ENCODE assay signal across 27 mouse cellular contexts in the genomic region with DNA sequence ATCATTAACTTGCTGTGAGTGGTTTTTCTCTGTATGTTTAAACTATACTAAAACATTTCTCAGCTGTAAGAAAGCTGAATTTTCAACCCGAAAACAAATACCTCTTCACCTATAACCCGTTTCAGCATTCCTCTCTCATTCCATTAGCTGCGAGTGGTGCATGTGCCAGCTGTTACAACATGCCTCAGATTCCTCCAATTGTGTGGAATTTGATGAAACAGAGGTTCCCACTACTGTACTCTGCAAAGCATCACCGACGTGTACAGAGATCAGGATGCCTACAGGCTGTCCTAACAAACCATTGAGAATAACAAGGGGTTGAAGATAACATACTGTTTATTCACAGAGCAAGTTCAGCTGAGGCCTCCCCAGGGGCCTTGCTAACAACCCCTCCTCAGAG. TPM values are rescaled to one million over a fixed set of nuclear protein-coding genes. Genes with fewer than 3 reads are reported as not detected.
DNase-seq lines count a peak whose midpoint lies in the region; ATAC-seq lines count a peak whose summit lies in the region.
"Had no signal": no experiment of that assay in that cellular context is flagged by ENCODE, and none has a peak within 500 bp of the region (broad histone marks: within the 10 kb centered on the region; RNA-seq: fewer than 3 reads in every experiment).

No protein-coding gene starts in this region.

- H3K27me3 ChIP-seq in limb, embryonic 13.5 days: no peaks in the 10 kb centered on the region
- H3K27me3 ChIP-seq in limb, embryonic 10.5 days (ENCODE audit: low read depth, poor library complexity, severe bottlenecking): no peaks in the 10 kb centered on the region
- no peaks in the 10 kb centered on the region for H3K27me3 ChIP-seq in neural tube, embryonic 15.5 days (replicated peaks)
- H3K27me3 ChIP-seq: heart, embryonic 13.5 days; hindbrain, embryonic 13.5 days; stomach, embryonic 15.5 days had no signal

- H3K4me1 ChIP-seq in limb, embryonic 13.5 days: no peaks in the 10 kb centered on the region
- H3K4me1 ChIP-seq in limb, embryonic 10.5 days: peaks cover 7% of the 10 kb centered on the region
- no peaks in the 10 kb centered on the region for H3K4me1 ChIP-seq in neural tube, embryonic 15.5 days
- H3K4me1 ChIP-seq: hindbrain, embryonic 13.5 days; stomach, embryonic 15.5 days had no signal

- no peak for DNase-seq in limb, embryonic 10.5 days (ENCODE audit: low spot score)
- peak; percentile 15 for DNase-seq in neural tube, embryonic 10.5 days (ENCODE audit: extremely low spot score, low spot score)
- peak; percentile 1 for DNase-seq in embryo, embryonic 11.5 days (ENCODE audit: low read depth, low spot score)
- peak; percentile 44 for DNase-seq in yolk sac, embryonic 10.5 days (ENCODE audit: low spot score)
- no peak for DNase-seq in cerebellum, adult 9-10 months
- DNase-seq: adrenal gland, postnatal 36 days; cerebellum, adult 9-11 months; forebrain, postnatal 0 days; gastrocnemius, postnatal 36 days; heart, adult 2 months; heart, postnatal 14 days; kidney, adult 2 months; kidney, postnatal 10 days; lung, postnatal 36 days; right cerebral cortex, adult 18-20 months; right cerebral cortex, postnatal 4 days had no signal

- H3K27ac ChIP-seq in limb, embryonic 13.5 days: no peak overlapping the region
- H3K27ac ChIP-seq in limb, embryonic 10.5 days: no peak overlapping the region
- no peak overlapping the region for H3K27ac ChIP-seq in neural tube, embryonic 15.5 days (replicated peaks)
- H3K27ac ChIP-seq: forebrain, embryonic 10.5 days; heart, adult 2 months; heart, embryonic 13.5 days; hindbrain, embryonic 13.5 days; layer of hippocampus, adult 2 months; liver, embryonic 14.5 days; stomach, embryonic 15.5 days had no signal

- WGBS in limb, embryonic 13.5 days: 48% methylated on average over 5 of the region's 5 CpGs
- 62% methylated on average over 5 of the region's 5 CpGs for WGBS in limb, embryonic 10.5 days
- WGBS in neural tube, embryonic 15.5 days: 63% methylated on average over 5 of the region's 5 CpGs

- peak; percentile 71; the same call in 1 of the 2 replicates for ATAC-seq in limb, embryonic 13.5 days (ENCODE audit: low FRiP score, low read depth)
- ATAC-seq in neural tube, embryonic 15.5 days (ENCODE audit: low FRiP score): no peak
- ATAC-seq: forebrain, postnatal 0 days; inflammation-experienced regulatory T-cells, adult 6 months; midbrain, embryonic 16.5 days had no signal

- H3K9ac ChIP-seq in limb, embryonic 13.5 days: no peak overlapping the region
- no peak overlapping the region for H3K9ac ChIP-seq in neural tube, embryonic 15.5 days (replicated peaks)
- H3K9ac ChIP-seq: forebrain, postnatal 0 days; heart, embryonic 13.5 days; hindbrain, embryonic 13.5 days; liver, embryonic 14.5 days; stomach, embryonic 15.5 days had no signal

- no peak overlapping the region for H3K4me3 ChIP-seq in limb, embryonic 13.5 days
- H3K4me3 ChIP-seq in limb, embryonic 10.5 days: no peak overlapping the region
- no peak overlapping the region for H3K4me3 ChIP-seq in neural tube, embryonic 15.5 days (replicated peaks)
- H3K4me3 ChIP-seq: forebrain, embryonic 10.5 days; heart, adult 2 months; heart, embryonic 13.5 days; hindbrain, embryonic 13.5 days; layer of hippocampus, adult 2 months; myocyte; stomach, embryonic 15.5 days had no signal

- H3K36me3 ChIP-seq in limb, embryonic 13.5 days: no peaks in the 10 kb centered on the region
- H3K36me3 ChIP-seq in limb, embryonic 10.5 days: no peaks in the 10 kb centered on the region
- no peaks in the 10 kb centered on the region for H3K36me3 ChIP-seq in neural tube, embryonic 15.5 days
- H3K36me3 ChIP-seq: forebrain, embryonic 10.5 days; heart, embryonic 13.5 days; hindbrain, embryonic 13.5 days; stomach, embryonic 15.5 days had no signal

- H3K4me2 ChIP-seq in limb, embryonic 13.5 days (replicated peaks): no peak overlapping the region
- H3K4me2 ChIP-seq in neural tube, embryonic 15.5 days: no peak overlapping the region
- H3K4me2 ChIP-seq: heart, embryonic 13.5 days; hindbrain, embryonic 13.5 days; stomach, embryonic 15.5 days had no signal

- H3K9me3 ChIP-seq in limb, embryonic 13.5 days: no peaks in the 10 kb centered on the region
- H3K9me3 ChIP-seq in limb, embryonic 10.5 days (replicated peaks): no peaks in the 10 kb centered on the region
- H3K9me3 ChIP-seq in neural tube, embryonic 15.5 days (replicated peaks): no peaks in the 10 kb centered on the region
- H3K9me3 ChIP-seq: forebrain, embryonic 10.5 days; heart, embryonic 13.5 days; hindbrain, embryonic 13.5 days; stomach, embryonic 15.5 days had no signal

RNA-seq across cellular contexts. Expression of gene Rictor, which starts 42.1 kb away (rescaled TPM):
- 50.1 and 51.1 TPM in 2 replicates for polyA plus RNA-seq in limb, embryonic 13.5 days (2015; fragmentation: Nextera tagmentation; extraction: Ambion mirVana)
- 33.3 and 37.7 TPM in 2 replicates for polyA plus RNA-seq in limb, embryonic 10.5 days (2016; fragmentation: Nextera tagmentation; extraction: Ambion mirVana)
- 51.4 and 52.6 TPM in 2 replicates for polyA plus RNA-seq in neural tube, embryonic 15.5 days (2015; fragmentation: Nextera tagmentation; extraction: Ambion mirVana)

Comparison
In these comparisons a context has a peak if more than half of its experiments do, and no peak if none do; other contexts are left out.
1. DNase-seq: peak in neural tube, embryonic 10.5 days (single experiment), embryo, embryonic 11.5 days (single experiment) and yolk sac, embryonic 10.5 days (single experiment); none in limb, embryonic 10.5 days (single experiment) and cerebellum, adult 9-10 months (single experiment).